Mouse (Mus musculus) layer of hippocampus, adult 18-20 months (tissue): ENCODE measurements around the gene Kremen1. TPM values are rescaled to one million over a fixed set of nuclear protein-coding genes. Genes with fewer than 3 reads are reported as not detected.
A peak's percentile ranks its signal among the peaks of the same experiment; 100 is the strongest.

Source experiments
- DNase-seq, 2 experiments: peaks; one replicate each; pipeline ENCODE4 v3.0.0; 2022; ENCODE audit warnings: low spot score in 2 of 2
- total RNA-seq, 2 experiments: library from RNA; stranded (reverse); gene quantifications; 2 replicates each; pipeline ENCODE4 v1.2.3; 2021

Gene Kremen1
- total RNA-seq, 2 experiments from 2014 or later: 12.9 to 15.5 TPM

DNA sequence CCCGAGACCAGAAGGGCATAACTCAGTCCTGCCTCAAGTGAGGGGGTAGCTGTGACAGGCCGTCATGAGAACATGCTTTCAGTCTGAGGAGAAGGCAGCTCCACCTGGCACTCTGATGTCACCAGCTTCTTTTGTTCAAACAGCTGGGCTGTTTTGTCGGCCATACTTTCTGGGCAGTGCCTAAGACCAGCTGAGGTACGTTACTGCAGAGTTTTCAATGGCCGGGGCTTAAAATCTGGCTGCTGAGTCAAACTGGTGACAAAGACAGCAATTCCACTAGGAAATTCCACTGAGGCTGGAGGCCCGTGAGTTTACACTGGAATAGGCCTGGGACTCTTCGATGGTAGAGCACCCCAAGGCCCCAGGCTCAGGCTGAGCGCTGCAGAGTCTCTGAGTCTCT is 84.7 kb downstream of the Kremen1 start:
- no peak for DNase-seq

DNA sequence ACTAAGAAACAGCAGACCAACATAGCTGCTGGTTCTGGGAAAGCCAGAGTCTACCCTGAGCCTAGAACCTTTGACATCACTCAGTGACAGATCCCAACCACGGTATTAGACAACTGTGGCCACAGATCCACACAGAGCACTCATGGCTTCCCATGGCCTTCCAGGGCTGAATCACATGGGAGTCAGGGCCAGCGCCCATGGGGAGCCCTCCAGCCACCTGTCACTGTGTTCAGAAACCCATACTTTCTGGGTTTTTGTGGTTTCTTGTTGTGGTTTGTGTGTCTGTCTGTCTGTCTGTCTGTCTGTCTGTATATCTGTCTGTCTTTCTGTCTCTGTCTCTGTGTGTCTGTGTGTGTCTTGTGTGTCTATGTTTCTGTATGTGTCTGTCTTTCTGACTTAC is 85.5 kb downstream of the Kremen1 start:
- no peak for DNase-seq

DNA sequence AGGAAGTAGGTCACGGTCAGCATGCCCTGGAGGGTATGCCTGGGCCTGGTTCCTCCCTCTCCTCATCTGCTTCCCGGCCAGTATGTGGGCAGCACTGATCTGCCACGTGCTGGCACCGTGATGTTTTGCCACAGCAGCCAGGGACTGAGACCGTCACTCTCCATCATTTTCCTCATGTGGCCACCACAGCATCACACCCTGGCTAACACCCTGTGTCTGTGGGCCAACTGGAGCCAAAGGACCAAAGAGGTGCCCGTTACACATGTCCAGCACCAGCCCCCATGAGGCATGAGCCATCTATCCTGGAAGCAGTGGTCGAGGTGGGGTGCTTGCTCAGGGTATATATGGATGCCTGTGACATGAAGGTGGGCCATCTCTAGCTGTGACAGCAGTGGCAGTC is 86.2 kb downstream of the Kremen1 start:
- DNase-seq: no peak

DNA sequence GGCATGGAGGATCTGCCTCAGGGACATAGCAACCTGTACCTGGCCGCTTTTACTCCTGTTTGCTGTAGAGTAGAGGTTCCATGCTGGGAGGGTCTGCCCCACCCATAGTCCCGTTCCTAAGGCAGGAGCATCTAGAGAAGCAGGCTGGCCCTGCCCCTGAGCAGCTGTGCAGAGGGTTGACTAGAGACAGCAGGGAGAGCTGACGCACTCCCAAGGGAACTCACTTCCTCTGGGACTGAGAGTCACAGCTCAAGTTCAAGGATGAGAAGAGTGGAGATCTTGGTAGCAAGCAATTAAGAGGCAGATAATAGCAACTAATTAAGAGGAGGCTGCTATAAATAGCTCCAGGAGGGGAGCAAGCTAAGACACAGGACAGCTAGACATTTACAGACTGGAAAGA is 88.5 kb downstream of the Kremen1 start:
- no peak for DNase-seq

DNA sequence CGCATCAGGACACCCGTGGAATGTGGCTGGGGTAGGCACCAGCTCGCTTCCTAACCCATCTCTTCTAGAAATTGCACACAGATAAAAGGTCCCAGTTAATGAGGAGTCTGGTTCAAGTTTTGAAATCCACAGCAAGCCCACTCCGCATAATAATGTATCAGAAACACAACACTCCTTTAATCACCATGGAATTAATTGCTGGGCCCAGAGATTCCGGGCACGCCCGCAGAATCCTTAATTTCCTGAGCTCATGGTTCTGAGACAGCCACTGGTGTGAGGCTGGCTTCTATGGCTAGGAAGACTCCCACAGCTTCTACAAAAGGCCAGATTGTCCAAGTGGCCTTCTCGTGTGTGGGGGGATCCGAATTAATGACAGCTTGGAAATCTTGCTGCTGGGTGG is 94.0 kb downstream of the Kremen1 start:
- DNase-seq: peak; percentile 39 to 56

DNA sequence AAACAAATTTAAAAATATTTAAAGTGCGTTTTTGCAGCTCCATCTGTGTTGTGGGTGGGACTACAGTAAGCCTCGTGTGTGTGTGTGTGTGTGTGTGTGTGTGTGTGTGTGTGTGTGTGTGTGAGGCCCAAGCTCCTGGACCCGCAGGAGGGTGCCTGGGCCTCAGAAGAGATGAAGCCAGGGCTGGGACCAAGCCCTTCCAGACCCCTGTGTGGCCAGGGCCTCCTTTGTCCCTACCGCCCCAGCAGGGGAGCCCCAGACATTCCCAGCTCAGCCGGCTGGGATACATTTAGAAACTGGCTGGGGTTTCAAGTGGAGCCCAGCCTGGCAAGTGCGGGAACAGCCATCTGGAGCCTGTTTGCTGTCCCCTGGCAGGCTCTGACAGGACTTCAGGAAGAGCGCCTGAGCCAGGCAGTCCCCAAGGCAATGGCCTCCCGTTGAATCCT is 95.9 kb downstream of the Kremen1 start:
- peak; percentile 78 to 84 for DNase-seq

DNA sequence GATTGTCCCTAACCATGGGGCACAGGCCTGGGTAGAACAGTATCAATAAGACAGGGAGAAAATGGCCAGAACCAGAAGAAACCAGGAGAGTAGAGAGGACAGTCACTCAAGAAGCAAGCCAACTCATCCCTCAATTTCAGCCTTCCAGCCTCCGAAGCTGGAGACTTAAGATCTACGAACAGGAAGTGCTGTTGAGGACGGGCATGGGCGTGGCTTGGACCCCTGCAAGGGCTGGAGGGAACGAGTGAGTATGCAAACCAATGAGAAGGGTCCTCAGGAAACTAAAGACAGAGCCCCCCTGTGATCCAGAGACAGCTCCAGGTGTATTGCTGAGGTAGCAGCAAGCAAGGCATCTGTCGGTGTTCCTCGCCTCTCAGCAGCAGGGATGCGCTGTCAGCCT is 97.0 kb downstream of the Kremen1 start:
- DNase-seq: no peak

DNA sequence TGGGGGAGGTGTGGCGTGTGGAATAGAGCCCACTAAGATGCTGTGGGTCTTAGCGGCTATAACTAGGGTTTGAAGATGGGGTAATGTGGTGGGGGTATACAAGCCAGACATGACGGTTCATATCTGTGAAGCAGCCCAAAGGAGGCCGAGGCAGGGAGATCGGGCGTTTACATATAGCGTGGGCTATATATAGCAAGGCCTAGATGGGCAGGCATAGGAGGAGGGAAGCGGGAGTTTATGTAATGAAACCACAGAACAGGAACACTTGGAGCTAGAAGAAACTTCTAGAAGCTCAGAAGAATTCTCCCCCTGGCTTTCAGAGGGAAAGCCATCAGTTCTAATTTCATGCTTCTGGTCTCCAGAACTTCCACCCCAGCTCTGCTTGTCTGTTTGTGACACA is 97.9 kb downstream of the Kremen1 start:
- DNase-seq: no peak

DNA sequence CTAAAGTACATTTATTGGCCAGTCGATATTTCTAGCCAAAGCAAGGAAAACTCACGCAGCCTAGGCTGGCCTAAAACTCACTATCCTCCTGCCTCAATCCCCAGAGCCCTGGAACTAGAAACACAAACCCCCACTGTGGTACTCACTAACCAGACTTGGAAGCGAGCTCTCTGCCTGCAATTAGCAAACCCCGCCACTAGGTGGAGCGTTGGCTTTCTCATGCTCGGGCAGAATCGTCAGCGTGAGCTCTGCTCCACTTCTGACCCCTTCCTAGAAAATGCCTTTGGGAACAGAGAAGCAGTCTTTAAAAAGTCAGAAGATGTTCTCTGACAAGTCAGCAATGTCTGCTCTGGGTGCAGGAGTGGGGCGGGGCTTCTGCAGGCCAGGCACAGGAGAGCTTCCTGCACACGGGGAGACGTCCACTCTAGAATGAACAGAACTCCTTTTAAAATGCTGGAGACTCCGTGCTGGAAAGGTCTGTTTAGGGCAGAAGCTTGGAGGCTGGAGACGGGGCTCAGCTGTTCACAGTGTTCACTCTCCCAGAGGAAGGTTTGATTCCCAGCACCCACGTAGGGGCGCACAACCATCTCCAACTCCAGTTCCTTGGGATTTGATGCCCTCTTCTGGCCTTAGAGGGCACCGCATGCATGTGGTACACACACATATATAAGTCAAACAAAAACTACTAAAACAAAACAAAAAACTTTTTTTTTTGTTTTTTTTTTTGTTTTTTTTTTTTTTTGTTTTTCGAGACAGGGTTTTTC is 100.5 kb downstream of the Kremen1 start:
- DNase-seq: peak in 1 of 2 experiments; percentile 44

DNA sequence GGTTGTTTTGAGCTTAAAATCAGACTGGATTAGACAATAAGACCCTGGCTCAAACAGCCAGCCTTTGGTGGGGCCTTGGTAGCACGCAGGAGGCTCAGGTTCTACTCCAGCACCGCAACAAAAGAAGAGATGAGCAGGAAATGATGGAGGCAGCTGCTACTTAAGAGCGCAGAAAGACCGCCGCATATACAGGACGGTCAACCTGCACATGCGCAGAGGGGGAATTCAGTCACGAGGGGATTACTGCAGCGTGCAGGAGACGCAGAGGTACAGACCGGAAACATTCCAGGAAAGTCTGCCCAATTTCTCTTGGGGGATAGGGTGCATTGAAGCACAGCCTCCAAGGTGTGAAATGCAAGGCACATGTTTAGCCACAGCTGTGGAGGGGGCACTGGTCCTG is 103.3 kb downstream of the Kremen1 start:
- DNase-seq: no peak

DNA sequence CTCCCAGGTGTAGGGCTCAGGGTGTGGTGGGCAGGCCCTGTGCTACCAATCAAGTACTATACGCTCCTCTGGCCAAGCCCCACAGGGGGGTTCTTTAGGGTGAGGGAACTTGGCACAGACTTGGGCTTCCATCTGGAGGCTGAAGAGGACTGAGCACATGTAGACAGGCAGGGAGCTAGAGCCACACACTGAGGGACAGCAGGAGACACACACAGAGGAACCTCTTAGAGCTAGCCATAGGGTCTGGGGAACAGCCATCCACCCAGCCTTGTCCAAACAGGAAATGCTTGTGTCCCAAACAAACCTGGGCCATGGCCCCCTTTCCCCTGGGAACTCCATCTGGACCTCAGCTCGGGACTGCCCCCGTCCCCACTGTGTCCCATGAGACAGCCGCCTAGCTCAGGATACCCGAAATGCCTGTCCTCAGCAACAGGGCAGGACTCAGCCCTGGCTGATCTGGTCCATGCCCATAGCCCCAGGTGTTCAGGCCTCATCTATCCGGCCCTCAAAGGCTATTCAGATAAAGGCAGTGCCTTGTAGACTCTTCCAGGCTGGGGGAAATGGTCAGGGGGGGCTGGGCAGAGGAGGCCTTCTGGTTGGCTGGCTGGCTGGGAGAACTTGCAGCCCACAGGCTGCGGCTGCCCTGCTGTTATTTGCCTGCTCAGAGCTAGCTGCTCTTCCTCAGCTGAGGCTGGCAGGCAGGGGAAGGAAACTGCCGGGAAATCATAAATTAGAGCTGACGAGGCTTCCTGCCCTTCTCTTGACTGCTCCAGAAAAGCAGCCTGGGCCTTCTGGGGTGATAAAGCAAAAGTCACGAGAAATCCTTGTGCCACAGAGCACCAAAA is 106.2 kb downstream of the Kremen1 start:
- no peak for DNase-seq

DNA sequence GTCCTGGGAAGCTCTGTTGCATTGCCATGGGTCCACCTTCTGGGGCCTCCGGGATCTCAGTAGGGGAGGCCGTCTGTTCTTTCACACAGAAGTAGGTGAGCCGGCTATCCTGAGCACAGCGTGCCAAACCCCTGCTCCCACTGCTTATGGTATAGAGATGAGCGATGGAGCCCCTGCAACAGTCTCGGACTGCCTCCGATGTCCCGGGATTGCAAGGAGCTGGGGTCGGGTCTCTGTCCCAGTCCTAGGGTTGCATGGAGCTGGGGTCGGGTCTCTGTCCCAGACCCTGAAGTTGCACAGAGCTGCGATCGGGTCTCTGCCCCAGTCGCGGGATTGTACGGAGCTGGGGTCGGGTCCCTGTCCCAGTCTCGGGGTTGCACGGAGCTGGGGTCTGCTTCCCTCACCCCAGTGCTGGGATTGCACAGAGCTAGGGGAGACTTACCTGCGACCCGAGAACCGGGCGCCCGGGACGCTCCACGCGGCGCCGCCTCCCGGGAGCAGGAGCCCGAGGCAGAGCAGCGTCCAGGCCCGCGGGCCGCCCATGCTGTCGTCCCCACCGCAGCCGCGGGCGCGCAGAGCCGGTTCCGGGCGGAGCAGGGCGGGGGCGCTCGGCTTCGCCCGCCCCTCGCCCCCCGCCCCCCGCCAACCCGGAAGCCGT is 109.5 kb downstream of the Kremen1 start, which contains the start of gene Emid1:
Gene Emid1, minus strand, starts transcription at position 578 of the 658 bp plus-strand sequence.
- no peak for DNase-seq

DNA sequence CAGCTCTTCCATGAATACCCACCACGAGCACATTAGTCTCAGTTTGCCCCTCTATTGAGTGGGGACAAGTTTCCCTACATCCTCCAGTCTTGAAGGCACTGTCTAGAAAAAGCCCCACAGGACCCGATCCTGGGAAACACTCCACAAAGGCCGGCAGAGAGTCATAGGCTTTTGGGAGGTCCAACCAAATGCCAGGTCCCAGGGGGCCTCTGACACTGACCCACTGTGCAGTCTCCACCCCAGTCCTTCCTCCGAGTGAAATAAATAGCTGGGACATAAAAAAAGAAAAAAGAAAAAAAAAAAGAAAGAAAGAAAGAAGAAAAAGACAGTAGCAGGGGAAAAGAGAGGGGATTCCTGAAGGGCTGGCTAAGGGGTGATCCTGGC is 110.1 kb downstream of the Kremen1 start:
- no peak for DNase-seq

DNA sequence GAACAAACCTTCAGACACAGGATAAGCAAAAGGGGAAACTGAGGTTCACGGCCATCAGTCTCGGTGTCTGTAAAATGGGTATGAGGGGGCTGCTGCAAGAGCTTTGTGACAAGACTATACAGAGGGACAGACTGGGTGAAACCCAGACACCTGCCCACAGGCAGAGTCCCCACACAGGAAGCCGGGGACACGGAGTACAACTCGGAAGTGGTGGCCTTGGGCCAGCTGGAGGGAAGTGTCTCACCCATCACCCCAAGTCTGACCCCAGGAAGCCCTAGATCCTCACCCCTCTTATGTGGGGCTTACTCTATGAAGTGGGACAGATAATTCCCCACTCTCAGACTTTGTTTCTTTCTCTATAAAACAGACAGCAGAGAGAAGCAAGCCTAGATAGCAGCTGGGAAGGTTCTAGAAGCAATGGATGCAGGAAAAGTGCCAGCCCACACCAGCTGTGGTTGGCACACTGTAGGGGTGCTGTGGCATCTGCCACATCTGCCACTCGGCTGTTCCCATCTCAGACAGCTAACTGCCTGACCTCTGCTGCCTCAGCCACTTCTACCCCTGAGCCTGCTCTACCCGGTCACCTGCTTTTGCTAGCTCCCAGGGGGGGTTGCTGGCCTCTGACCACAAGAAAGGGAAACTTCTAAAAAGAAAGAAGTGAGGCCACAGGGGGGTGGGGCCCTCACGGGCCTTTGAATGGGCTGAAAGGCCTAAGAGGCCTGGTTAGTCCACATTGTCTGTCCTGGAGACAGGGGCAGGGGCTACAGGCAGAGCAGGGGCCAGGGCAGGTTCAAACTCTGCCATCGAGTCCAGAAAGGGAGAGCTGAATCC is 110.7 kb downstream of the Kremen1 start:
- no peak for DNase-seq

DNA sequence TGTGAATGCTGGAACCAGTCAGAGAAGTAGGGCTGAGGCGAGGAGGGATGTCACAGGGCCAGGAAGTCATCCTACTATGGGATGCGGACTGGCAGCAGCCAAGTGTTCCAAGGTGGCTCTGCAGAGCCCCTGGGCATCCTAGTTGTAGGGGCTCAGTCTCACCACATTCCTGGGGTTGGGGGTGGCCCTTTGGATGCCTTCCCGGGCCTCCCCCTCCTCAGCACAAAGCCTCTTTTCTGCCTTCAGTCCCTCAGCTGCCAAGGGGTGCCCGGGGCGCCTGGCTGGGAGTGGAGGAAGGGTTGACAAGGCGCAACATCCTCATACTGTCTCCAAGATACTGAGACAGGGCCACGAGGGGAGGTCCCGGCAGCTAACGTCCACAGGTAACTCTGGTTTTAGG is 111.4 kb downstream of the Kremen1 start:
- DNase-seq: no peak

DNA sequence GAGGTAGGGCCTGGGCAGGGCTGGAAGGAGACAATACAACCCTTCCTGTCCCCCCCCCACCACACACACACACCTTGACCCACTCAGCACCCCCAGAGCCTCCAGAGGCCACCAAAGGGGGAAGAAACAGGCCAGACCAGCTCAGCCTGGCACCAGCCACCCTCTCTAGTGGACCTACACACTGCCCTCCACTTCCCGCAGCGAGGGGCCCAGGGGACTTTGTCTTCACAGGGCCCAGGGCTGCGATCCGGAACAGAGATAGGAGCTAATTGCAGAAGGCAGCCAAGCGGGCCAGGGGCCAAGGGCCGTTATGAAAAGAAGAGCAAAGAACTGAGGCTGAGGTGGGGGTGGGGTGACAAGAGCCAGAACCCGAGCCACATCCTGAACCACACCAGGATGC is 112.1 kb downstream of the Kremen1 start:
- DNase-seq: no peak

DNA sequence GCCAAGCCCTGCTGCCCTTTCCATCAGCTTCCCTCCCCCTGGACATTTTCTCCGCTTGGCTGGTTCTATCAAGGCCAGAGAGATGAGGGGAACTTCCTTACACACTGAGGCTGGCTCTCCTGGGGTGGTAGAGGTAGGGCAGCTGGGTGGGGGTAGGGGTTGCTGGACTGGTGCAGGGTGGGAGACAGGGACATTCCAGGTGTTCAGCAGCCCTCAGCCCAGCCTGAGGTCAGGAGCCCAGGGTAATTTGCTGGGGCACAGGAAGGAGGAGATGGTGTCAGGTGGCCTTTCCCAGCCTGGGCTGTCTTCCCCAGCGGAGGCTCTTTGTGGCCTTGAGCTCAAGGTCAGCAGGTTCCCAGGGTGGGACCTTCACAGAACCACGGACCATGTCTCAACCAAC is 115.8 kb downstream of the Kremen1 start:
- no peak for DNase-seq

DNA sequence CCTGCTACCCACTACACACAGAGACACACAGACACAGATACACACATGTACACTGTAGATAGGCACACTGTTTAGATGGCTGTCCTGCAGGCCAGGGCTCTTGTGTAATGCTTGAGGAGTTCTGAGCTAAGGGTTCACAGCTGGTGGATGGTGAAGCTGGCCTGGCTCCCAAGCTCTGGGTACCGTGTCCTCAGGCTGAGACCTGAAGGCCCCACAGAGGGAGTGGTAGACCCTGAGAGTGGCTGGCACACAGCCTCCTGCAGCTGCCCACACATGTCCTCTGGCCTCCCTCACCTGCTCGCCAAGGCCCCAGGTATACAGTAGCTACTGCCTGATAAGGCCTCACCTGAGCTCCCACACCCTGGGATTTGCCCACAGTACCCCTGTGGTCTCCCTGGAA is 119.4 kb downstream of the Kremen1 start:
- no peak for DNase-seq
